Mouse (Mus musculus) hematopoietic stem cell, adult 5-6 weeks (primary cell): ENCODE data around the gene Paxbp1. TPM values are rescaled to one million over a fixed set of nuclear protein-coding genes. Genes with fewer than 3 reads are reported as not detected.
A peak's percentile ranks its signal among the peaks of the same experiment; 100 is the strongest.

Experiments
- ATAC-seq, 2 experiments: fragments of 125-278 bp in 1 of 2; replicated peaks in 1 of 2; 2 replicates each; pipeline ENCODE4 v1.8.0; 2016 to 2017; ENCODE audit warnings: inconsistent platforms in 2 of 2, mild to moderate bottlenecking in 2 of 2, moderate number of reproducible peaks in 2 of 2, low read depth in 1 of 2, moderate TSS enrichment in 1 of 2; ENCODE audit not compliant: low FRiP score in 2 of 2, poor library complexity in 2 of 2, severe bottlenecking in 2 of 2, insufficient read depth in 1 of 2, low TSS enrichment in 1 of 2
- total RNA-seq: library from RNA; stranded (forward); fragments of 172-1452, 232-1000 nt; gene quantifications from 2 replicates; pipeline ENCODE4 v1.2.3, GENCODE M21; 2017

The Paxbp1 gene
- total RNA-seq, 1 experiment from 2014 or later = 140 TPM

DNA sequence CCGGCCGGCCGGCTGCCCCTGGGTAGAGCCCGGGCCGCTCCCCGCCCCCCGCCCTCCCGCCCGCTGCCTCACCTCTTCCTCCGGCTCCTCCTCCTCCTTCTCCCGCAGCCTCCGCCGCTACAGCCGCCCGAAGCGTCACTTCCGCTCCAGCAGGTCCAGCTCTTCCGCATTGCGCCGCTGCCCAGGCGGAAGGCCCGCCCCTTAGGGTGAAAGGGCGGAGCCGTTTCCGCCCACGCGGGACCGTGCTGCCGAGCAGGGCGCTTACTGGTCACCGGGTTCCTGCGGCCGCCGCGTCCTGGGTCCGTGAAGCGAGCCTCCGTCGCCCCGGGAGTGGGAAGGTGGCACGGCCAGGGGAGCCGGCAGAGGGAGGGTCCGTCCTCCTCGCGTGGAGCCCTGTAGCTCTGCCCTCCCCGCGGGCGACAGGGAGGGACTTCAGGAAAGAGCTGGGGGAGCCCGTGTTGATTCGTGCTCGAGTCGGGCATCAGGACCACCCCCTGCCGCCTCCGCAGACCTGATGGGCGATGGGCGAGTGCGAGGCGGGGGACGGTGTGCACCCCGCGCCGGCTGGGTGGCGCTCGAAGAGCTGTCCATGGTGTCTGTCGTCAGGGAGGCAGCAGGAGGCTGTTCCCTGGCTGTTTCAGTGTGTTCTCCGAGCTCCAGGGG, 33.2 kb downstream of the Paxbp1 start, which contains the start of gene Synj1:
Gene Synj1 (minus strand): TSS at position 288 of the 663 bp plus-strand sequence.
- peak; percentile 82 to 90 for ATAC-seq

DNA sequence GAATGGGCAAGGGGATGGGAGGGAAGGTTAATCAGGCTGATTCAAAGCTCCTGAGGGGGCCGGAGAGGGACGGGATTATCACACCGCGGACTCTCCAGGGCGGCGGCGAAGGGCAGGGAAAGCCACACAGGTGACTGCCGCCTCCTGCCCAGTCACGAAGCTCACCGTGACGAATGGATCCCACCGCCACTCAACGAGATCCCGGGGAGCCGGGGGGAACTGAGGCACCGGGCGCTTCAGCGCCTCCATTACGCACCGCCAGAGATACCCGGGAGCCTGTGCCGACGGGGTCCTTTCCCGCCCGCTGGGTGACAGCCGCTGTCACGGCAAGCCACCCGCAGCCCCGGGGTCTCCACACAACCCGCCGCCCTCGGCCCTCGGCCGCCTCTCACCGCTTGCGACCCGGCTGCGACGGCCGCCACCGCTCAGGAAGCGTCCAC, 33.7 kb downstream of the Paxbp1 start:
- peak in 1 of 2 experiments; percentile 15; a peak in 1 of 4 replicates for ATAC-seq

DNA sequence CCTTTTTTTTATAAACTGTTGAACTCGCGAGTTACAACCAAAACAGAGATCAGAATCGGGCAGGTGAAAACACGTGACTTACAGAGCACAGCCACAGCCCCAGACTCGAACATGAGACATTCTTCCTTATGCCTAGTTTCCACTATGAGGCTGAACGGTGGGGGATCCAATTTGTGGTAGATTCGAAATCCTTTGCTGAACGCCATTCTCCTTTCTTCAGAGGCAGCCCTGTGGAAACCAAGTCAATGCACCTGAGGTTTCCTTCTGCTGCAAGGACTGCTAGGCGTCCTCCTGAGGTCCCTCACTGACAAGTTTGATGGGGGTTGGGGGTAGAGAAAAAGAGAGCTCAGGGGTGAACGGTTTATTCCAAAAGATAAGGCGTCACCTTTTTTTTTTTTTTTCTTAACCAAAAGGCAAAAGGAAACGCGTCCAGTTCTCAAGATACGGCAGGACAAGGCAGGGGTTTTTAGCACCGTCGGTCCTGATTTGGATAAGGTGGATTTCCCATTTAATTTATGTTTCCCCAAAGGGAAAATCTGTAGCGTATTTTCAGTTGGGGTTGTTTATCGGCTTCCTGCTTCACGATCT, 34.3 kb downstream of the Paxbp1 start:
- no peak for ATAC-seq

DNA sequence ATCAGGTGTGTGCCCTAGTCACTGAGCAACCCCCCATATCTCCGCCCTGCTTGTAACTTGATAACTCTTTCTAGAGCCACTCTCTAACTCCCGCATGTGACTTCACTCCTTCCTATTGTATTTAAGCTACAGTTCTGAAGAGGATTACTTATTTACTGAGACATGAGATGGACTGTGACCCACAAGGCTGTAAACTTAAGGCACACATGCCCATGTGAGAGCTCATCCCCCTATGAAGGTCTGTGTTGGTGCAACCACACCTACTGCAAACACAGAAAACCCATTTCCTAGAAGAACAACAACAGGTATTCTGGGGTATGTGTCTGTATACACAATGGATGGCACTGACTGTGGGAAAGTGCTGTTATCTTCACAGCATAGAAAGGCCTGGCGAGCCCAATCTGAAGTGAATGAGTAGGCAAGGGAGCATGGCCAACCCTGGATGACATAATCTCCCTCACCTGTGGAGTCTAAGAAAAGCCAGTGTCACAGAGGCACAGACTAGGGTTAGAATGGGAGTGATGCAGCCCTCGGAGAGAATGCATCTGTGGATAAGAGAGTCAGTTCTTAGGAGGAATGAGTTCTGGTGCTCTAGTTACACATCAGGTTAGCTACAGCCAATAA, 39.3 kb downstream of the Paxbp1 start:
- ATAC-seq = no peak

DNA sequence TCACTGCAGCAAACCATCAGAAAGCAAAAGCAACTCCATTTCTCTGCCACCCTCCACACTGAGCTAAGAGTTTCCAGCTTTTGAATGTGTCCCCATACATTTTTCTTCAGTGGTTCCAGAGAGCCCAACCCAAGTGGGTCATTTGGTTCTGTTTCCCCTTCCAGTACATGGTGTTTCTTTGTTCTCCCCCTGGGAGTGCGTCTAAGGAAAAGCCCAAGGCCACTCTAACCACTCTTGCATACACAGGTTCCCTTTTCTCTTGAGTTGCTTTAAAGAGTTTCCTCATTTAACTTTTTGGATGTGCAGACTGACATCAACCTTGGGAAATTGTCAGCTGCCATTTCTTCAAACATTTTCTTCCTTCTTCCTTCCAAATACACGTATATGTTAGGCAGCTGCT, 43.2 kb downstream of the Paxbp1 start:
- ATAC-seq = peak; percentile 46 to 85; a peak in 1 of 4 replicates

DNA sequence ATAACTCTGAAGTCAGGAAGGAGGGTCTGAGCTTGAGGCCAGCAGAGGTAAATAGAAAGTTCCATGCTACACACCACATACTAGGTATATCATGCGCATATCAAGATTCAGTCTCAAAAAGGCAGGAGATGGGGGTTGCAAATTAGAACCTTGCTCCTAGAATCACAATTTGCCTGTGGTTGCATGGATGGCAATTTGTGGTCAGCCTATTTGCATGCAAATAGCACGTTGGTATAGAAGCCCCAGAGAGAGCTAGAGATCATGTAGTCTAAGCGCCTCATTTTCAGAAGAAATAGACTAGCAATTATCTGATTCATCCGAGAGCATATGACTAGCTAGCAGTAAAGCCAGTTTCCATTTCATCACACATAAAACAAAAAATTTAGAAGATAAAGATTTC, 44.5 kb downstream of the Paxbp1 start:
- ATAC-seq = no peak

DNA sequence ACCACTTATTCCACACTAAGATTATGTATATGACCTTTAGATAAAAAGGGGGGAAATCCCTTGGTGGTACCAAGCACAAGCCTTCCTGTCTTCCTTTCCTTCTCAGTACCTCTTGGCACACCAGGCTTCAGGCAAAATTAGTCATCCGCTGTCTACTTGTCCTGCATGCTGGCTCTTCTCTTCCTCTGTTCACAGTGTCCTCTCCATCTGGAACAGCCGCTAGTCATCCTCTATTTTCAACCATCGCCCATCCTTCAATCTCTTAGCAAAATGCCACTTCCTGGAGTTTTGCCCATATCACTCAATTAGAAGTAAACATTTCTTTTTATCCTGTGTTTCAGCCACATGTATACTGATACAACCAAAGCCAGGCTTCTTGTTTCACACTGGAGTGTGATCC, 46.5 kb downstream of the Paxbp1 start:
- ATAC-seq = no peak

DNA sequence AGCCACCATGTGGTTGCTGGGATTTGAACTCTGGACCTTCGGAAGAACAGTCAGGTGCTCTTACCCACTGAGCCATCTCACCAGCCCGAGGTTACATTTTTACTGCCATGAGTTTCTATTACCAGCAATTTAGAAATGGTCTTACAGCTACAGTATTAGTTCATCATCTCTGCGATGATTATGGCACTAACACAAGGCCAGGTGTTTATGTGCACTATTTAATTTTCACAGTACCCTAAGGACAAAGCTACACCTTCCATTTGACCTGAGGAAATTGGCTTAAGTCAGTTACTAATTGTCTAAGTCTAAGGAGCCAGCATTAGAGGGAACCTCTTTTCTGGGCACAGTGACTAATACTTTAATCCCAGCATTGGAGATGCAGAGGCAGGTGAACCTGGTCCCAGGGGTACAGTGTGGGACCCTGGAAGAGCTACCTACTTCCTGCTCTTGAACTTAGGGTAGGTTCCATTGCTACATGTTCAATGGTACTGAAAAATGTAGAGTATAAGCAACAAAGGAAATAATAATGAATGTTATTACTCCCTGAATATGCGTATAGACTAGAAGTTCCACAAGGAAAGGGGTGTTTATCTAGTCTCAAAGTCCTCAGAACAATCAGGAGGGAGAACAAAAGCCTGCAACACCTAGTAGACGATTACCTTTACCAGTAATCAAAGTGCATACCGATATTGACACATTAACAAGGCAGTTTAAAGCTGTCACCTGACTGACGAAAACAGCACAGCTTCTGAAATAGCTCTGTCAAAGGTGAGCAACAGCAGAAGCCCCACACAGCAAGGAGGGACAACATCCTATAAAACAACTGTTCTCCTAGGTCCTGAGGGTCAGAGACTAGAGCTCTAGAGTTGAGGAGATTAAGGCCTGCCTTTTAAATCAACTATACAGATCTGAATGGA, 47.8 kb downstream of the Paxbp1 start:
- ATAC-seq = no peak

DNA sequence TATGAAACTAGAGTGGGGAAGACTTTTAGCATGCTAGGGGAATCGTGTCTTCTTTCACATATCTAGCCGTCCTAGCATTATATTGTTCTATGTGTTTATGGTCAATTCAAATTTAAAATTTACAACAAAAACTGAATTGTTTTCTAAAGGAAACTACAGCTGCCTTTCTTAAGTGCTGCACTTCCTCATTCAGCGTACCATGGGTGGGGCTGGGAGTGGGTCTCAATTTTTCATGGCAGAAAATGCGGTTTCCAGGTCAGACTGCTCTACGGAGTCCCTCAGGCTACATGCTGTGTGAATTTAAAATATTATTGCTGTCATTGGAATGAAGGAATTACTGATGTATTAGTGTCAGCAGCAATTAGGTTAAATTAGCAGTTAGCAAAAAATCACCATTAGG, 48.8 kb downstream of the Paxbp1 start:
- peak; percentile 77 to 85 for ATAC-seq

DNA sequence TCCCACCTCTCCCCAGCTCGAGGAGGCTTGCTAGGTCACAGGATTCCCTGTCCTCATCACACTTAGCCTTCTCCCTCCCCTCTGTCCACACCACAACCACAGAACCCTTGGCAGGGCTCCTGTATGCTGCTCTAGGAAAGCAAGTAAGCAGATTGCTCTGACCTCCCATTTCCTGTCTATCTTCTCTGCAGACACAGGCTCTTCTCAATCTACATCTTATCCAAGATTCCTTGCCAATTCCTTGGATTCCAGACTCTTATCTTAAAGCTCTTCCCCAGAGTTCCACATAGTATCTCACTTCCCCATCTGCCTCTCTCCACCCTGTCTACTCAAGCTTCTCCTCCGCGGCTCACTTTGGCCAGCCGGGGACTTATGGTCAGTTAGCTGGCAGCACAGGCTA, 49.3 kb downstream of the Paxbp1 start:
- ATAC-seq = peak; percentile 61 to 78; a peak in 2 of 4 replicates

DNA sequence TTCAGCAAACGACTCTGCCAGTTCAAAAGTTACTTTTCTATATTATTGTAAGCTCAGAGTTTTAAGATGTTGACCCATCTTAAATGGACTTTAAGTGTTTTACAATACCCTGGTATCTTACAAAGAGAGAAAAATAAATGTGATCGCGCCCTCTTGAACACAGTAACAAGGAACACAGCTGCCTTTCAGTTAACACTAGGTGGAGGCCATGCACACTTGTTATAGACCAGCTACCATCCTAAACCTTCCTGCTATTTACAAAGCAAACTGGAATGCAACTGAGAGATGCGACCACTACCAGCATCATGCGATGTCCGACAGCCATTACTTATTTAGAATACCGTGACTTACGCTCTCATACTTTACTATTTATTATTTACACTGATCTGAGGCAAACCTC, 55.2 kb downstream of the Paxbp1 start:
- no peak for ATAC-seq

DNA sequence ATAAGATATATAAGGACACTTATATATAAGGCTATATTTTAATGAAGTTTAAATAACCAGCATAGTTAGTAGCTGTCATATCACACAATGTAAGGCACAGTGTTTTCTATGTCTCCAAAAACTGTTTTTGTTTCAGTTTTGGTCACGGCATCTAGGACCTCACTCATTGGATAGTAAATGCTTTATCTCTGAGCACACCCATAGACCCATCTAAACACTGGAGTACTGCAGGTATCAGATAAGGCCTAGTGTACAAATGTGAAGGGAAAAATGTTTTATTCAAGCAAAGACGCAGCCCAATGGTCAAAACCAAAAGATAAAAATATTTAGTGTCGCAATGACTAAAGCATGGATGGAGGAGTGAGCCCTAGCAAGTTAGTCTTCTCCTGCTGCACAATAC, 55.7 kb downstream of the Paxbp1 start:
- ATAC-seq = peak; percentile 27 to 58; a peak in 1 of 4 replicates

DNA sequence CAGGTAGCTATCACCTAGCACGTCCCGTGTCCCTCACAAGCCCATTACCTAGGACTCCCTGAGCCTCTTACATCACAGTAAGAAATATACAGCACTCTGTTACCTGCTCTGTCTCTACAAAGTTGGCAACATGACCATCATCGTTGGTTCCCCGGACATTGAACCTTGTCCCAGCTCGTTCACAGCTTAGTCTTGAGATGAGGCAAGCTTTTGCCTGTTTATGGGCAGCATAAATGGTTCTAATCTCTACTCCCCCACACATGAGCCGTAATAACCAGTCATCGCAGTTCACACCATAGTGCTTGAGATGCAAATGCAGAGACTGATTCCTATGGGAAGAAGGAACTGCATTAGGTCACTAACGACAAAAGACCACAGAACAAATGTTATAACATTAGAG, 56.3 kb downstream of the Paxbp1 start:
- ATAC-seq = no peak

DNA sequence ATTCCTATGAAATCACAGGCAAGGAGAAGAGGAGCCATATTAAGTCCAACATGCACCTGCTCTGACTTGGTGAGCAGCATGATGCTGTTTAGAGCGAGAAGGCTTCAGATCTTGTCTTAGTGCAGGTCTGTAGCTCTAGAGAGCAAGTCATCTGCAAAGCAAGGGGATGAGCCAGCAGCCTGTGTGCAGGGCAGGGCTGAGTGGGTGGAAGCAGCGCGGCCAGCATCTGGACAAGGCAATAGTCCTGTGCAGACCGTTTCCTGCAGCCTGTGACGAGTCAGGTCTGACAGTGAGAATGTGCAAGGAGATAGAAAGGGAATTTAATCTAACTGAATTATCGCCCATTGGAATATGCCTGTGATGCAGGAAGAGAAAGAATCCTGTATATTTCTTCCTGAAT, 73.3 kb downstream of the Paxbp1 start:
- no peak for ATAC-seq

DNA sequence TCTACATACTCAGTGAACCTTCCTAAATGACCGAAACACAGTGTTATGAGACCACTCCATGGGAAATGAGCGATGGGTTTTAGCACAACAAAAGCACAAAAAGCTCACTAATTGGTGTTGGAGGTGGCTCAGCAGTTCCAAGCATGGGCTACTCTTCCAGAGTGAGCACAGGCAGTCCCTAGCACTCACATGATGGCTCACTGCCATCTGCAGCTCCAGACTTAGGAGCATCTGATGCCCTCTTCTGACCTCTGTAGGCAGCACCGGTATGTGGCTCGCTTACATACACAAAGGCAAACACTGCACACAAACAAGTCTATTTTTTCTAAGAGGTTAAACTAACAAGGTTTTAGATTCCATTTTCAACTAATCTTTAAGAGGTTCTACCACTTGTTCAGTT, 78.1 kb downstream of the Paxbp1 start:
- no peak for ATAC-seq

DNA sequence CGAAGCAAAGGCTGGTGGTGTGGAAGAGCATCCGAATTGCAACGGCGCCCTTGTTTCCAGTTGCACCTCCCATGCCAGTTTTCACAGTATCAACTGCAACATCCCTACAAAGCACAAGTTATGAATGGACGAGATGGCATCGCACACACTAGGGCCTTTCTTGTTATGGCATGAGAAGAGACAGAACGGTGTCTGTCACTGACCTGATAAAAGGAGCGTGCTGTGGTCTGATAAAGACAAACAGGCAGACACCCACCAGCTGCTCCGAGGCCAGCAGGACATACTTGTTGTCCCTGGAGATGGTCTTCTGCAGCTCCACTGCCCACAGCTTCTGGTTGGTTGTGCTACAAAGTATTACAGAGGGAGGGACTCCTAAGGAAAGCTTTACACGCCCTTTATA, 80.0 kb downstream of the Paxbp1 start:
- ATAC-seq = peak in 1 of 2 experiments; percentile 36; a peak in 1 of 4 replicates
